Mouse (Mus musculus) MEL (cell line): ENCODE measurements around the gene Tgm6.

Experiments
- BHLHE40 ChIP-seq: IDR thresholded peaks from 2 replicates; pipeline ENCODE4 v1.6.1; 2012; ENCODE audit warnings: low read depth, mild to moderate bottlenecking, inconsistent platforms, low read length, improper control_type of control experiment, borderline replicate concordance
- CHD1 ChIP-seq: IDR thresholded peaks from 2 replicates; pipeline ENCODE4 v1.6.1; 2012; ENCODE audit warnings: low read depth, mild to moderate bottlenecking, inconsistent platforms, low read length, improper control_type of control experiment
- CTCF ChIP-seq, 3 experiments: IDR thresholded peaks in 2 of 3; conservative IDR thresholded peaks in 1 of 3; 2 replicates each; pipeline ENCODE4 v1.5.1; 2011 to 2012; ENCODE audit warnings: low read length in 3 of 3, low read depth in 2 of 3, mild to moderate bottlenecking in 2 of 3, improper control_type of control experiment in 1 of 3, inconsistent platforms in 1 of 3, mixed read lengths in 1 of 3, moderate library complexity in 1 of 3; ENCODE audit not compliant: control insufficient read depth in 1 of 3, insufficient read depth in 1 of 3, poor library complexity in 1 of 3, severe bottlenecking in 1 of 3
- ELF1 ChIP-seq: IDR thresholded peaks from 2 replicates; pipeline ENCODE4 v1.6.1; 2014; ENCODE audit warnings: low read depth, mild to moderate bottlenecking, inconsistent platforms, low read length, improper control_type of control experiment, moderate library complexity
- EP300 ChIP-seq, 2 experiments: IDR thresholded peaks; 2 replicates each; pipeline ENCODE4 v1.6.1; 2011; ENCODE audit warnings: improper control_type of control experiment in 2 of 2, low read length in 2 of 2, low read depth in 1 of 2, mild to moderate bottlenecking in 1 of 2
- ETS1 ChIP-seq: IDR thresholded peaks from 2 replicates; pipeline ENCODE4 v1.6.1; 2012; ENCODE audit warnings: low read depth, mild to moderate bottlenecking, inconsistent platforms, low read length, improper control_type of control experiment, moderate library complexity
- MAX ChIP-seq: IDR thresholded peaks from 2 replicates; pipeline ENCODE4 v1.6.1; 2011; ENCODE audit warnings: low read length, improper control_type of control experiment
- MYB ChIP-seq: IDR thresholded peaks from 2 replicates; pipeline ENCODE4 v1.6.1; 2011; ENCODE audit warnings: mild to moderate bottlenecking, low read depth, low read length, improper control_type of control experiment
- ZMIZ1 ChIP-seq: IDR thresholded peaks from 2 replicates; pipeline ENCODE4 v1.6.1; 2012; ENCODE audit warnings: low read depth, mild to moderate bottlenecking, inconsistent platforms, low read length, improper control_type of control experiment, moderate library complexity

- TF ChIP-seq ETS1 (no peak), EP300 (IDR thresholded peaks at IDR 0.05; ENCODE audit: low read depth in 1 of 2, low read length in 2 of 2) (no peak), CTCF (IDR thresholded peaks at IDR 0.05 in 2 of 3, conservative IDR thresholded peaks at IDR 0.05 in 1 of 3; ENCODE audit: control insufficient read depth in 1 of 3, insufficient read depth in 1 of 3, low read depth in 2 of 3, low read length in 3 of 3, poor library complexity in 1 of 3, severe bottlenecking in 1 of 3) (peak; percentile 20 to 65 (median 31); a peak in 4 of 6 replicates), CHD1 (no peak), MAX (no peak), ZMIZ1 (no peak), ELF1 (no peak), BHLHE40 (no peak), MYB (no peak)
Observed at GRCm38 (mm10) chr2:130166311-130167214, 54.3 kb downstream of the Tgm6 start.
